Mouse (Mus musculus) urinary bladder, postnatal 36 days (tissue): ENCODE measurements around the gene Fam136a.

Source experiments
- DNase-seq, 2 experiments: peaks; one replicate each; pipeline ENCODE4 v3.0.0; 2022; ENCODE audit warnings: low spot score in 2 of 2, mixed read lengths in 1 of 2

Gene Fam136a

DNA sequence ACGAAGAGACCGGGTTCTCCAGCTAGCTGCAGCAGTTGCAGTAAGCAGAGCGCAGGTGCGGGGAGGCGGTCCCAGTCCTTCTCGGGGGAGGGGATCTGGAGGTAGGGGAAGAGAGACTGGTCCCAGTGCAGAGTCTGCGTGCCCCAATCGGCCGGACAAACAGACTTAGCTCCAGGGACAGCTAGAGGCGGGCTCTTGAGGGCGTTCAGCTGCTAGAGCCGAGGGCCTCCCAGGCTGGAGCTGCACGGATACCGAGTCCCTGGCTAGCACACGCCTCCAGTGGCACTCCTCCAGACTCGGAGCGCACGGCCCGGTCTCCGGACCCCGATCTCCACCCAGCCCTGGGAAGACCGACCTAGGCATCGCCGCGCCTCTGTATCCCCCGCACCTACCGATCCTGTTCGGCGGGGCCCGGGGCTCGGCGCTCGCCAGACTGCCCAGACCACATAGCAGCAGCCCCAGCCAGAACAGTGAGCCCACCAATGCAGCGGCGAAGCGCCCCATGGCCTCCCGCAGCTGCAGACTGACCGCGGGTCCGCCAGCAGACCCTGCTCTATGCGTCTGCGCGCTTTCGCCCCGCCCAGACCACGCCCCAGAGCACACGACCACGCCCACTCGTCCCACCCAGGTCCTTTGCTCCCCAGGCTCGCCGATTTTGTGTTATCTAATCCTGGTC, 31.3 kb downstream of the Fam136a start, which contains the start of gene Pcyox1:
Gene Pcyox1, minus strand, starts transcription at position 574 of the 676 bp plus-strand sequence.
- DNase-seq: peak; percentile 87 to 91

DNA sequence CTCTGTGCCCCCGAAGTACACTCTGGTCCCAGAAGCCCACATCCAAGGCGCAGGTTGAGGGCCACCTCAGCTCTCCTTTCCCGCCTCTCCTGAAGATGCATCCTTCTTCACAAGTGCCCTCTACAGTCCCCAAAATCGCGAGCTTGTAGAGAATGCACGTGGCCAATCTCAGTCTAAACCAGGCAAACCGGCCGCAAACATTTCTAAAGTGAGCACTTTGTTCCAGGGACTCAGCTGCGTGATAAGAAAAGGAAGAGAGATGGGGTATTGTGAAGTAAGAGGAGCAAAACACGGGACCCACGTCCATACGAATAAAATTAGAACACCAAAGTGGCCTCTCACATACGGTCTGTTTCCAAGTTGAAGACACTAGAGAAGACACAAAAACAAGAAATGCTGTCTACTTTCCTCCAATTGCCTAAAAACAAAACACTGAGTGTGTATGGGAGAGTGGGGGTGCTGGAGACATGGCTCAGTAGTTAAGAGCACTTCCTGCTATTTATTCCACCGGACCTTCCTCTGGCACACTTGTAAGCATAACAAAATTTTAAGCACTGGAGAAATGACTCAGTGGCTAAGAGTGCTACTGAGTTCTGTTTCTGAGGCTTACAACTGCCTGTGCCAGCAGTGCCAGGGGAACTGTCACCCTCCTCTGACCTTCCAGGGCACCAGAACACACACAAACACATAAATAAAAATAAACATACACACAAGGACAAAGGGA, 32.0 kb downstream of the Fam136a start:
- DNase-seq: no peak

- DNase-seq: no peak
These were observed 33.5 kb downstream of the Fam136a start for GRCm38 (mm10) chr6:86398986-86399385.

DNA sequence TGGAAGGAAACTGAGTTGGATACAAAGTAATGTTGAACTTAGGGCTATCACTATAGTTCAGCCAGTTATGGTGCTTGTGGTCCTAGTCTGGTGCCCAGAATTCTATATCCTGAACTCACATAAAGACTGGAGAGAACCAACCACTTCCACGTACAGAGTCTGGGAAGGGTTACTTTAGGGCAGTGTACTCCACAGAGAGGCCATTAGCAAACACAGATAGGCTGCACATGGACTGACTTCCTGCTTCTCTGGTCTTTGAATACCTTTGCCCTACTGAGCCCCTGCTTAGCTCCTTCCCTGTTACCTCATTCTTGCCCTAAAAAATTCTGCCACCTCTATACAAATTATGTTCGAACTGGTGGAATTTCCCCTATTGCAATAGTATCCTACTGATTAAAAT, 34.5 kb downstream of the Fam136a start:
- no peak for DNase-seq

- peak; percentile 68 to 76 for DNase-seq
These were observed 35.5 kb downstream of the Fam136a start for GRCm38 (mm10) chr6:86400972-86401371.

DNA sequence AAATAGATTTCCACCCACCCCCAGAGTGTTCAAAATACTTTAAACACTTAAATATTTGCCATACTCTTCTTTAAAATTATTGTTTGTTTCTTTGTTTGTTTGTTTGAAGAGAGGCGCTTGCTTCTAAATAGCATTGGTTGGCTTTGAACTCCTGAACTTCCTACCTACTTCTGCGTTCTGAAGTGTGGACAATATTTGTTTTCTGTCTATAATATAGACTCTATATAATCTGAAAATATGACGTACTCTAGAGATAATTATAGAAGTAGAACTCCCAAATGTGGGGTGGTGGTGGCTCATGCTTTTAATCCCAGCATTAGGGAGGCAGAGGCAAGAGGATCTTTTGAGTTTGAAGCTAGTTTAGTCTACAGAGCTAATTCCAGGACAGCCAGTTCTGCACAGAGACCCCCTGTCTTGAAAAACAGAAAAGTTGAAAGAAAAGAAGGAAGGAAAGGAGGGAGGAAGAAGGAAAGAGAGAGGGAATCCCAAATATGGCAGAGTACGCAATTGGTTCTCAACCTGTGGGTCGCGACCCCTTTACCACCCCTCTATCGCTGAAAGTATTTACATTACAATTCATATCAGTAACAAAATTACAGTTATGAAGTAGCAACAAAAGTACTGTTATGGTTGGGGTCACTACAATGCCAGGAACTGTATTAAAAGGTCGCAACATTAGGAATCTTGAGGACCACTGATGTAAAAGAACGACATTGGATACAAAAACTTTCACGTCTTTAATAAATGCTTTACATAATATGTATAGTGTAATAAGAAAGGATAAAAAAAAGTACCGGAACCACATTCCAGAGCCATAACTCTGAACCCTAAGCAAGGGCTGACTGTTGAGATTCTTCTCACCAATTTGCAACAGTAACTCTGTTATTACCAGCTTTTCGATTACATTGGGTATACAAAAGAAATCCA, 37.5 kb downstream of the Fam136a start:
- DNase-seq: no peak

DNA sequence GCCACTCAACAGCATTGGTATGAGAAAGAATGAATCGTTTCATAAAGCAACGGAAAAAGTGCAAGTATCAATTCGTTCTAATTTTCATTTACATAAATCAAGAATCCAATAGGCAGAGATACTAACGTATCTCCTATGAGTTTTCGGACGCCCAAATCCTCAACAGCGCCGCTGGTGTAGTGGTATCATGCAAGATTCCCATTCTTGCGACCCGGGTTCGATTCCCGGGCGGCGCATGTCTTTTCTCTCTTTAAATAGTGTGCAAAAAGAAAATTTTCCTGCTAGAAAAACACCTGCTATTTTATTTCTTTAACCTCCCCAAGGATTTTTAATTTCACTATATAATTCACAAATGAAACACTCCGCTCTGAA, 38.3 kb downstream of the Fam136a start:
- DNase-seq: peak; percentile 82 to 87

DNA sequence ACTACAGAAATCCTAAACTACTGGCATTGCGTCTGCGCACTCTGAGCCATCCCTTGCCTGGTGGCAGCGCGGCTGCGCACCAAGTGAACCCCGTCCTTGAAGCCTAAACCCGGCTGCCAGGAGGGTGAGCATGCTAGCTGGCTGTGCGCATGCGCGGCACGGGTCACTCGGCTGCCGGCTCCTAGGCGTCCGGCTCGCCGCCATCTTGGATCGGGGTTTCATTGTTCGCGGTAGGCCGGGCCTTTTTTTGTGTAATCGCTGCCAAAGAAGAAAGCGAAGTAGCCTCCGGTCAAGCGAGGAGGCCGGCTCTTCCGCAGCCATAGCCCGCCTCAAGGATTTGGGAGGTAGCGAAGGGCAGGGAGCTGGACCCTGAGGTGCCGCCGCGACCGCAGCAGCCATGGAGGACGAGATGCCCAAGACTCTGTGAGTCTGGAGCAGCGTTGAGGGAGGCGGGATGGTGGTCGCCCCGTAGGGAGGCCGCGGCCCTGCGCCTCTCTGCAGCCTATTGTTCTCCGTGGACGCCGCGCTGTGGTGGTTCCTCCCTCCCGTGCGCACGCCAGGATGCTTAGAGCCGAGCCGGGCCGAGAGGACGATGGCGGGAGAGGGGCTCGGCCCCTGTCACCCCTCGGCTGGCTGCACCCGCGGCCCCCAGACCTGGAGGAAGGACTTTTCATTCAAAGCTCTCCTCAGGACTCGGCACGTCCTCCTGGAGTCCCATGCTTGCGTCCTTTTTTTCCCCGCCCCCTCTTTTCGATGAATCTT, 38.8 kb downstream of the Fam136a start, which contains the start of gene Tia1:
Gene Tia1, plus strand, starts transcription at position 120 of the 762 bp plus-strand sequence.
- DNase-seq: peak; percentile 88 to 96

DNA sequence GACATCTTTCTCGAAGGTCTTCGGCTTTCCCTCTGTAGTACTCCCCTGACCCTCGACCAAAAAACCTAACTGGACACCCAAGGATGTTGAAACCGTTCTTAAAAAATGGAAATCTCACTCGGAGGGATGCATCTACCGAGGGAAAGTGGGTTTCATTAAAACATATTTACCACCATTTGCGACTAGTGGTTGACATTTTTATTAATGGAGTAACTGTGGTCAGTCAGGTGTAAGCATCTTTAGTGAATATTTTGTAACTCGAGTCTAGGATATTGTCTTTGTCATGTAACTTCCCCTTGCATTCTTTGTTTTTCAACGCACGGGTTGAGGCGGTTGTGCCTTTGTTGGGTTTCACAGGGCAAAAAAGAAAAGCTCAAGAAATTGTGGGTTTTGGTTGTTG, 39.5 kb downstream of the Fam136a start:
- no peak for DNase-seq

- no peak for DNase-seq
These were observed 40.9 kb downstream of the Fam136a start for GRCm38 (mm10) chr6:86406306-86406705.

DNA sequence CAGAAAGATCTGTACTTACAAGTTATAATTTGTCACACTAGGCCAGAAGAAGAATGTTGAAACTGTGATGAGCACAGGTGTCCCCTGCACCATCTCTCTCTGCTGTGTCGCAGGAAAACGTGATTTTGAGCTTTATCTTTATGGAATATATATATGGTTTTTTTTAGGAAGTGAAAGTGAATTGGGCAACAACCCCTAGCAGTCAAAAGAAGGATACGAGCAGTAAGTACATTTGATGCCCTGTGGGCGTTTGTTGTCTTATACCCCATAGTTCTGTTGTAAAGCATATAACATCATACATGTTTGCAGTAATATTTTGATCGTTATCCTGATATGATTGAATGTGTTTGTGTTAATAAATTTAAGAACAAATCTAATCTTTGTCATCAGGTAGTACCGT, 53.3 kb downstream of the Fam136a start:
- no peak for DNase-seq

DNA sequence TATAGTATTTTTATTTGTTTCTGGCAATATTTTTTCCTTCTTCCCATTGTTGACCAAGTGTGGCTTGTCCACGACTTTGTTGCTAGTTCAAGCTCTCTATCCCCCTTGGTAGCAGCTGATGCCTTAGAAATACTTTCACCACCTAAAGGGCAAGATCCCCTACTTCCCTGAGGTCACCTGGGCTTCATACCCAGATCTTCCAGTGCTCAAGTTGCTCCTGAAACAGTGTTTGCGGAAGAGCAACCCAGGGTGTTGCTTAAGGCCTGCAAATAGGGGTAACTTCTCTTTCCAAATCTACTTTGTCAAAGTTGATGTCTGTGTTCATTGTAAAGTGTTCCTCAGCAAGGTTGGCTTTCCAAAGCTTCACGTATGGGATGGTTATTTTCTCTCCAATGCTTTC, 53.8 kb downstream of the Fam136a start:
- DNase-seq: no peak
